Mouse (Mus musculus): ENCODE data around the gene Olfr996. TPM values are rescaled to one million over a fixed set of nuclear protein-coding genes. Genes with fewer than 3 reads are reported as not detected.

Olfr996 gene
- not detected for polyA plus RNA-seq (2017; shearing (Covaris generic))

GRCm38 (mm10) chr2:85578915-85579314 is at the start of gene Olfr996:
Gene Olfr996 (plus strand): TSS chr2:85579215.

GRCm38 (mm10) chr2:85588648-85589047 is 9.6 kb downstream of the Olfr996 start, which contains the start of gene Olfr998:
Gene Olfr998 (plus strand): TSS chr2:85588948.

GRCm38 (mm10) chr2:85611803-85612202 is 32.8 kb downstream of the Olfr996 start, which contains the start of gene Olfr1000:
Gene Olfr1000 (minus strand): TSS chr2:85611903.

Other genes with a start within 250 kb of the Olfr996 start
- gene Olfr987, start 239.9 kb upstream of the Olfr996 start, polyA plus RNA-seq (2017; shearing (Covaris generic)): 0.26 TPM
- not detected for gene Olfr988, start 216.0 kb upstream of the Olfr996 start, polyA plus RNA-seq (2017; shearing (Covaris generic))
- gene Olfr992, start 169.7 kb upstream of the Olfr996 start, polyA plus RNA-seq (2017; shearing (Covaris generic)): not detected
- not detected for gene Olfr993, start 164.3 kb upstream of the Olfr996 start, polyA plus RNA-seq (2017; shearing (Covaris generic))
- gene Olfr994, start 142.8 kb upstream of the Olfr996 start, polyA plus RNA-seq (2017; shearing (Covaris generic)): not detected
- not detected for gene Olfr995, start 135.6 kb upstream of the Olfr996 start, polyA plus RNA-seq (2017; shearing (Covaris generic))
- not detected for gene 4833423E24Rik, start 60.2 kb upstream of the Olfr996 start, polyA plus RNA-seq (2017; shearing (Covaris generic))
- gene Olfr998, start 9.7 kb downstream of the Olfr996 start, polyA plus RNA-seq (2017; shearing (Covaris generic)): not detected
- gene Olfr1000, start 32.7 kb downstream of the Olfr996 start, polyA plus RNA-seq (2017; shearing (Covaris generic)): not detected
- not detected for gene Olfr1002, start 71.5 kb downstream of the Olfr996 start, polyA plus RNA-seq (2017; shearing (Covaris generic))
- gene Olfr154, start 85.2 kb downstream of the Olfr996 start, polyA plus RNA-seq (2017; shearing (Covaris generic)): not detected
- not detected for gene Olfr1006, start 99.6 kb downstream of the Olfr996 start, polyA plus RNA-seq (2017; shearing (Covaris generic))
- gene Olfr1008, start 110.2 kb downstream of the Olfr996 start, polyA plus RNA-seq (2017; shearing (Covaris generic)): not detected
- gene Olfr1009, start 136.2 kb downstream of the Olfr996 start, polyA plus RNA-seq (2017; shearing (Covaris generic)): not detected
- gene Olfr1012, start 183.6 kb downstream of the Olfr996 start, polyA plus RNA-seq (2017; shearing (Covaris generic)): not detected
- not detected for gene Olfr1013, start 187.9 kb downstream of the Olfr996 start, polyA plus RNA-seq (2017; shearing (Covaris generic))
- not detected for gene Olfr1014, start 193.5 kb downstream of the Olfr996 start, polyA plus RNA-seq (2017; shearing (Covaris generic))
- not detected for gene Olfr1015, start 202.8 kb downstream of the Olfr996 start, polyA plus RNA-seq (2017; shearing (Covaris generic))
- gene Olfr1016, start 223.3 kb downstream of the Olfr996 start, polyA plus RNA-seq (2017; shearing (Covaris generic)): not detected
- not detected for gene Olfr1018, start 239.3 kb downstream of the Olfr996 start, polyA plus RNA-seq (2017; shearing (Covaris generic))

Measured in activated CD4-positive, CD25-positive, alpha-beta regulatory T cell, adult 9 weeks (primary cell).